Mouse (Mus musculus) heart, adult 2 months (tissue): ENCODE results near the gene Ppp1r3g.
A peak's percentile ranks its signal among the peaks of the same experiment; 100 is the strongest.

ENCODE experiments used
- CTCF ChIP-seq: fragments of 200-600 bp; IDR thresholded peaks from 2 replicates; pipeline ENCODE4 v1.8.1; 2022; ENCODE audit warnings: antibody characterized with exemption, mild to moderate bottlenecking, moderate library complexity
- POLR2A ChIP-seq: fragments of 200-500 bp; IDR thresholded peaks from 2 replicates; pipeline ENCODE4 v1.6.1; 2011; ENCODE audit warnings: mild to moderate bottlenecking, low read depth, low read length, control low read depth; ENCODE audit not compliant: insufficient read depth

DNA sequence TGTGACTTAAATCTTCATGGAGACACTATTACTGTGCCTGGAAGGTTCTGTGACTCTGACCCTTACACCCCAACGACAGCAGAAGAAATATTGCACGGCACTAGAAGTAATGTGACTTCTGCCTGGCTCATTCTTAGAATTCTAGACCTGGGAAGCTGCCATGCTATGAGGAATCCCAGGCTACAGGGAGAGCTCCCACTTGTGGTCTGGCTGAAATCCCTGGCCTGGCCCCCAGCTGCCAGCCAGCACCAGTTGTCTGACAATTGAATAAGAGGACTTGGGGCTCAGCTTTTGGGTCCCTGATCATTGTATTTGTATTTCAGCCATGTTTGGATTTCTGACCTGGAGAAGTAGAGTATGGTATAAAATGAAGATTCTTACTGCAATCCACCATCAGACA, 59.4 kb downstream of the Ppp1r3g start:
- peak; percentile 33 for TF ChIP-seq CTCF
- no peak for TF ChIP-seq POLR2A
